Mouse (Mus musculus): ENCODE data around the gene Tubal3.

The Tubal3 gene

DNA sequence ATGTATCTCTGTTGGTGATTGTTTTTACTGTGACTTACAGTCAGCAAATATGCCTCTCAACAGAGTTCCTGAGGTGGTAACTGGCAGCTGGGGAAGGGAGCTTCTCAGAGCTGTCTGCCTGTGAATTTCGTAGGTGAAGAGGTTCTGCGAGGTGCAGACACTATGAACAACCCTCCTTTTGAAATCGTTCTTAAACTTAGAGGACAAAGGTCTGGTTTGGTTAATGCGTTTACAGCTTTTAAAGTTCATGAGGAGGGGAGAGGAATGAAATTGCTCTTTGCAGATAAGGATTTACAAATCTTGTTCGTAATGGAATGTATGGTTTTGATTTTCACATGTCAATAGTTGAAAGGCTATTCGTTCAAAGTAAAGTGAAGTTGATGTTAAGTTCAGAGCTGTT lies 7.6 kb downstream of the Tubal3 start:
- DNase-seq = no peak

DNA sequence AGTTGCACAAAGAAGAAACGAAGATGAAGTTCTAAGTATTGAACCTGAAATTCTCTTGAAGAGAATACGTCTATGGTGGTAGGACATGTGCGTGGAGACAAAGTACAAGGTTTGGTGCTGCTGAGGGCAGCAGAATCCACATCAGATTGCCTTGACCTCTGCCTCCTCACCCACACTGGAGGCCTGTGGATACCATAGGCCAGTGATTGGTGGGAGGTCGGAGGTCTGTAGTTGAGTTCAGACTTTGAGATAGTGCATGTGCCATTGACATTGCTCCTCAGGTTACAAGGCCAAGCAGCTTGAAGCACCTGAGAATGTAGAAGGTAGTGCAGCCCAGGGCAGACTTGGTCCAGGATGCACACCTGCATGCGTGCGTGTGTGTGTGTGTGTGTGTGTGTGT lies 8.0 kb downstream of the Tubal3 start:
- DNase-seq = no peak

DNA sequence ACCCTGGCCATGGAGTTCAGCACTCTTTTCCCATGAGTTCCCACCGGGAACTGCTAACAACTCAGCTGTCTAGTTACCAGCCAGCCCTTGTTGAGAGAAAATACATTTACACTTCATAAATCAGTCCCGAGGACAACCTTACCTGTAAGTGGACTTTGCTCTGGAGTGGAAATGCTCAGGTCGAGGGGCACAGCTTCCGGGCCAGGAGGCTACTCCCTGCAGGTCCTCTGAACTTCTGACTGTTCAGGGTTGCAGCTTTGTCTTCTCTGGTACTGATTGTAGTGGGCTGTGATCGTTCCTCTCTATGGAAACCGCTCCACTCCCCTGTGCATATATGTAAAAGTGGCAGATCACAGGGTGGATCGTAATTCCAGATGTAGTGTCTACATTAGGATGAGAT lies 26.6 kb downstream of the Tubal3 start:
- DNase-seq = no peak

DNA sequence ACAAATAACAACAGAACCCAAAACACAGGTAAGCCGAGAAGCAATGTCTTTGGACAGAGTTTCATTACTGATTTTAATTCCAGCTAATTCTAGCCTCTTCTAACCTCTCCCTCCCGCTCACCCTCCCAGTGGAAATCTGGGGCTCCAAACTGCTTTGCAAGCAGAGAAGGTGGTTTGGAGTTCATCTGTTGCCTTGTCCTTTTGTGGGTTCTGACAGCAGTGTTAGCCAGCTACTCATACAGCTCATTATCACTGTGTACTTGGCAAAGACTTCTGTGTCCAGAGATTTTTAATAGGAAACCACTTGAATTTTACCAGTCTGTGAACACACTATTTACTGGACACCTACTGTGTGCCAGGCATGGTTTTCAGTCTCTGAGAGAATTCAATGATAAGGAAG lies 27.2 kb downstream of the Tubal3 start, which contains the start of gene Ucn3:
TSS of gene Ucn3 (minus strand) at position 101 of the 400 bp plus-strand sequence.
- no peak for DNase-seq

DNA sequence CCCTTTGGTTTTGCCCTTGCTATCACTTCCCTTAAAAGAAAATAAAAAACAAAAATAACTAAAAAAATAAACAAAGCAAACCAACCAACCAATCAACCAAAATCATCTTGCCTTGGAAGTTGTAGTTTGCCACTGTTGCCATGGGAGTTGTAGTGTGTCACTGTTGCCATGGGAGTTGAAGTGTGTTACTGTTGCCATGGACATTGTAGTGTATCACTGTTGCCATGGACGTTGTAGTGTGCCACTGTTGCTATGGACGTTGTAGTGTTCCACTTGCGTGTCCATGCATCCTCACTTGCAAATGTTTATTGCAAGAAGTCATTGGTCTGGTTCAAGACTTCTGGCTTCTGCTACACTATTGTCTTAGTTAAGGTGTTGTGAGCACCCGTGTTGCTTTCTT lies 29.2 kb downstream of the Tubal3 start:
- no peak for DNase-seq

DNA sequence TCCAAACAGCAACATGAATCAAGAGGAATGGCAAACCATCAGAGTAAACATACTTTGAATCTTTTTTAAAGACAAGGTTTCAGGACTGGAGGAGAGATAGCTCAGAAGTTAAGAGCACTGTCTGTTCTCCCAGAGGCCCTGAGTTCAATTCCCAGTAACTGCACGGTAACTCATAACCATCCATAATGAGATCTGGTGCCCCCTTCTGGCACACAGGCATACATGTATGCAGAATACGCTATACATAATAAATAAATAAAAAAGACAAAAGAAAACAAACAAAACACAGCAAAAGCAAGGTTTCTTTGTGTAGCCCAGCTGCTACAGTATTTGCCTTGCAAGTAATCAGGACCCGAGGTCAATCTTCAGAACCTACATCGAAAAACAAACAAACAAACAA lies 31.4 kb downstream of the Tubal3 start:
- DNase-seq = no peak

DNA sequence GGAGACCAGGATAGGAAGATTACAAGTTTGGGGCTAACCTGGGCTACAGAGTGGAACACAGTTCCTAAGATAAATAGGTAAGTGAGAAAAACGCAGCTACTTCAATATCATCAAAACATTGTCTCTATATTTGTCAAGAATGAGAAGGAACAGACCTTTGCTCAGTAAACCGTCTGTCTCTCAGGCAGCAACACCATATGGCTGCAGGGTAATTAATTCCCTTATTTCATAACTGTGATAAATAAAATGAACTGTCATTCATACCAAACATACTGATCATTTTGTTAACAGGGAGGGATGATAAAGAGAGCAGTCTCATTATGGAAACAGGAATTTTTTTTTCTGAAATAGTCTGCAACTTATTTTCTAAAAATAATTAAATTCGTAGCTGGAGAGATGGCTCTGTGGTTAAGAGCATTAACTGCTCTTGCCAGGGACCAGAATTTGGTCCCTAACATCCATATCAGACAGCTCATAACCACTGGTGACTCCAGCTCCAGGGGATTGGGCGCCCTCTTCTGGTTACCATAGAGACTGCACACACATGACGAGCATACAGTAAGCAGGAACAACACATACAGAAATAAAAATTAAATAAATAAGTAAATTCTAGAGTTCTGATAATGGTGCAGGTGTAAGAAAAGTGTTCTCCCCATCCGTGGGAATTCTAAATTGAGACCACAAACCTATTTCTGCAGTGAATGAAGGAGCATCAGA lies 33.3 kb downstream of the Tubal3 start:
- DNase-seq = no peak

DNA sequence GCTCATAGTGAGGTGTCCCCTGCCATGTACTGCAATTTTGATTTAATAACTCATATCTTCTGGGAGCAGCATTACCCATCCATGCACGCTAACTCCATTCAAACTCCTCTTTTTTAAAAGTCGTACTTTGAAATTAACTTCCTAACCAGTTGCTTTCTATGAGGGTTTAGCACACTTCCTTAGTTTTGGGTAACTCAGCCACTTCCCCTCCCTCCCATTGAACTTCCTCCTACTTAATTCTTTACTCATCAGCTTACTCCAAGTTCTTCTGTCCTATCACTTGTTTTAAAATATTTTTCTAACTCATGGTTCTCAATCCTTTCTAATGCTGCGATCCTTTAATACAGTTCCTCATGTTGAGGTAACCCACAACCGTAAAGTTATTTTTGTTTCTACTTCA lies 50.8 kb downstream of the Tubal3 start:
- DNase-seq = no peak

All from kidney, postnatal 10 days (tissue).